Mouse (Mus musculus) midbrain, embryonic 13.5 days (tissue): Measurements from ENCODE around the gene Notch3. TPM values are rescaled to one million over a fixed set of nuclear protein-coding genes. Genes with fewer than 3 reads are reported as not detected.

Experiments
- ATAC-seq: fragments of 200-750 bp; cut with Nextera tagmentation; 2 replicates; pipeline ENCODE4 v1.8.0; 2017; ENCODE audit warnings: mild to moderate bottlenecking, moderate TSS enrichment, moderate library complexity
- H3K27ac ChIP-seq: fragments of 300-500 bp; sonication (generic); 2 replicates; pipeline ENCODE4 v1.5.1; 2015; ENCODE audit warnings: inconsistent platforms, mild to moderate bottlenecking, moderate library complexity
- H3K27me3 ChIP-seq: fragments of 300-500 bp; sonication (generic); 2 replicates; pipeline ENCODE4 v1.6.1; 2015; ENCODE audit warnings: mild to moderate bottlenecking, inconsistent platforms
- H3K36me3 ChIP-seq: fragments of 300-500 bp; sonication (generic); 2 replicates; pipeline ENCODE4 v1.6.1; 2015; ENCODE audit warnings: mild to moderate bottlenecking, inconsistent platforms
- H3K4me1 ChIP-seq: fragments of 300-500 bp; sonication (generic); replicated peaks from 2 replicates; pipeline ENCODE4 v1.6.1; 2015; ENCODE audit warnings: inconsistent platforms
- H3K4me2 ChIP-seq: fragments of 300-500 bp; sonication (generic); replicated peaks from 2 replicates; pipeline ENCODE4 v1.6.1; 2015; ENCODE audit warnings: moderate library complexity, mild to moderate bottlenecking, inconsistent platforms
- H3K4me3 ChIP-seq: fragments of 300-500 bp; sonication (generic); replicated peaks from 2 replicates; pipeline ENCODE4 v1.5.1; 2015; ENCODE audit warnings: mild to moderate bottlenecking, inconsistent platforms
- H3K9ac ChIP-seq: fragments of 300-500 bp; sonication (generic); replicated peaks from 2 replicates; pipeline ENCODE4 v1.6.1; 2015; ENCODE audit warnings: mild to moderate bottlenecking, inconsistent platforms
- H3K9me3 ChIP-seq: fragments of 300-500 bp; sonication (generic); 2 replicates; pipeline ENCODE4 v1.6.1; 2016; ENCODE audit warnings: mild to moderate bottlenecking, inconsistent platforms
- WGBS: fragments of 180-500 bp; shearing (Covaris S2); methylation state at CpG from one replicate; pipeline ENCODE4 v1.1.7; 2015; 5-methylcytosine and 5-hydroxymethylcytosine counted together
- polyA plus RNA-seq: library from polyadenylated mRNA; unstranded; fragments of >200 nt; fragmentation: Nextera tagmentation; extraction: Ambion mirVana; gene quantifications from 2 replicates; pipeline ENCODE4 v1.2.1, GENCODE M21; 2015

Gene Notch3
- polyA plus RNA-seq, 1 experiment from 2014 or later = 13.2 TPM

DNA sequence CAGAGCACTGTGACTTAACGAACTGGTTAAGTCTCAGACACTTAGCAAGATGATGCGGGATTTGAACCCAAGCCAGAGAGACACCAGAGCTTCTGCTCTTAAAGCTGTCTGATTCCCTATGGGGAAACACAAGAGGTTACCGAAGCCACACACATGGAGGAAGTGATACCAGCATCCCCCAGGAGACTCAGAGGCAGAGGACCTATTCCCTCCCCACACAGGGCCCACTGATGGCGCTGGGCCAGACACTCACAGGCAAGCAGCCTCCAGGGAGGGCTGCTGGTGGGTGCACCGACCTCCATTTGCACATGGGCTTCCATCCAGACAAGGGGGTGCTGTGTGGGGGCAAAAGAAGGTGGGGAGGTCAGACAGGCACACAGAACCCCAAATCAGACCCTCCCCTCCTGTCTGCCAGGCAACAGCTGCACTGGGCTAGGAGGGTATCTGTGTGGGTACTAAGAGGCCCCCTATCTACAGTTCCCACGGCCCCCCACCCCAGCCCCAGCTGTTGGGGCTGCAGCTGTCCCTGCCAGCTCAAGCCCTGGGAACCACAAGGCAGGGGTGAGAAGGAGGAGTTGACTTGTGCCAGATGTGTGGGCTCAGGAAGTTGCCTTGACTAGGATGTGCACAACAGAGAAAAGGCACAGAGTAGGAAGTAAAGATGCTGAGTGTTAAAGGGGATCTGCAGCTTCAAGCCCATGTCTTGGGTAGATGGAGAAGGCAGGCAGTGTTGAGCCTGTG, 2.6 kb downstream of the Notch3 start:
- Histone ChIP-seq H3K9ac (peak overlapping the region; percentile 20; the same call in 1 of the 2 replicates), H3K36me3 (no peaks in the 10 kb centered on the region), H3K9me3 (no peaks in the 10 kb centered on the region), H3K4me1 (peaks cover 54% of the 10 kb centered on the region), H3K4me3 (no peak overlapping the region; the same call in 1 of the 2 replicates), H3K4me2 (peak overlapping the region; percentile 93), H3K27me3 (no peaks in the 10 kb centered on the region), H3K27ac (peak overlapping the region; percentile 65)
- WGBS = 61% methylated on average over 6 of the region's 6 CpGs
- ATAC-seq = no peak

DNA sequence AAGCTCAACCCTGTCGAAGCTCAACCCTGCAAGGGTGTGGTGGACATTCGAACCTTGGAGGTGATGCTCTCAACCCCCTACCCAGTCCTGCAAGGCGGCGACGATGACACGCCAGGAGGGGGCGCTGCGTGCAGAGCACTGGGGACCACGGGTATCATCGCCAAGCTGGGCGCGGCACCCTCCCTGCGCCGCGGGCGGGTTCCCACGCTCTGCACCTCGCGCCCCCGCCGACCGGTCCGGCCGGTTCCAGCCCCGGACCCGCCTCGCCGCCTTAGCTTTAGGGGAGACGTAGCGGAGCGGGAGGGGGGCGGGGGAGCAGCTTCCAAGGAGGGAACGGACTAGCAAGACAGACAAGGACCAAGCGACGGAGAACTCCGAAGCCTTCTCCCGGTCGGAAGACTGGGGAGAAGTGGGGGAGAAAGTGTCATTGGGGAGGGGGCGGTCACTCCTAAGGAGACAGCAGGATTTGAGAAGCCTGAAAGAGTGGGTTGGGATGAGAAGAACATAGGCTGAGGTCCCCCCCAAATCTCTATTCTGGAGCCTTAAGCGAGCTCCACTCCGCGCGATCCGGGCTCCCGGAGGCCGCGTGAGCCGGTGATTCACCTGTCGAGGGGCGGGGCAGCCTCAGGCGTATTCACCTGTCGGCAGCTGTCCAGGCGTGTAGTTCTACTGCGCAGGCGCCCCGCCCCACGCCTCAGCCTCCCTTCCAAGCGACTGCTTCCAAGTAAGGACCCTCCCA, 4.4 kb downstream of the Notch3 start:
- H3K27me3 ChIP-seq = no peaks in the 10 kb centered on the region
- H3K9me3 ChIP-seq = no peaks in the 10 kb centered on the region
- 3% methylated on average over 58 of the region's 58 CpGs for WGBS
- H3K4me2 ChIP-seq = peak overlapping the region; percentile 93
- peaks cover 14% of the 10 kb centered on the region; the same call in 1 of the 2 replicates for H3K36me3 ChIP-seq
- H3K9ac ChIP-seq = peak overlapping the region; percentile 73
- ATAC-seq = peak; percentile 31
- peak overlapping the region; percentile 62 for H3K4me3 ChIP-seq
- peaks cover 54% of the 10 kb centered on the region for H3K4me1 ChIP-seq
- H3K27ac ChIP-seq = 0 out of 2 replicates have a peak overlapping the region, but pooled peaks have one; percentile 12

GRCm38 (mm10) chr17:32160882-32161281, 5.8 kb downstream of the Notch3 start:
- no peaks in the 10 kb centered on the region for H3K9me3 ChIP-seq
- H3K4me2 ChIP-seq = no peak overlapping the region
- no peak overlapping the region for H3K9ac ChIP-seq
- WGBS = 76% methylated on average over 4 of the region's 4 CpGs
- ATAC-seq = no peak
- H3K4me3 ChIP-seq = no peak overlapping the region
- no peak overlapping the region for H3K27ac ChIP-seq
- H3K4me1 ChIP-seq = peaks cover 43% of the 10 kb centered on the region
- H3K27me3 ChIP-seq = no peaks in the 10 kb centered on the region
- peaks cover 17% of the 10 kb centered on the region for H3K36me3 ChIP-seq

- Histone ChIP-seq H3K27ac (no peak overlapping the region), H3K4me3 (no peak overlapping the region), H3K27me3 (no peaks in the 10 kb centered on the region), H3K4me1 (peaks cover 25% of the 10 kb centered on the region), H3K9me3 (no peaks in the 10 kb centered on the region), H3K9ac (no peak overlapping the region), H3K36me3 (peaks cover 30% of the 10 kb centered on the region), H3K4me2 (no peak overlapping the region)
- ATAC-seq = no peak
- WGBS = 95% methylated on average over 13 of the region's 13 CpGs
Observed at GRCm38 (mm10) chr17:32158841-32159240, 7.8 kb downstream of the Notch3 start.

DNA sequence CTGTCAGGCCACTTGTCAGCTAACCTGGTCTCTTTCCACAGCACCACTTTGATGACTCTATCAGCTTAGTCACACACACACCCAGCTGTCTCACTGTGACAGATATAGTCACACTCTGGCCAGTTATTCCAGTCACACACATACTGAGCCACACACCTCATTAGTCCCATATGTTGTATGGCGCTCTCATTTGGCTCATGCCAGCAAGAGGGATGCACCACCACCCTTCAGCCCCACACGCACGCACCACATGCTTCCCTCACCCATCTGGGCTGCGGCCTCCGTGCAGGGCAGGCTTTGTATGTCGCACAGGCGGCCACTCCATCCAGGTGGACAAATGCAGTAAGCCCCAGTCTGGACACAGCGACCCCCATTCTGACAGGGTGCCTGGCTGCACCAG, 19.9 kb downstream of the Notch3 start:
- ATAC-seq = no peak
- H3K9me3 ChIP-seq = no peaks in the 10 kb centered on the region
- no peak overlapping the region for H3K4me2 ChIP-seq
- no peaks in the 10 kb centered on the region for H3K27me3 ChIP-seq
- no peak overlapping the region for H3K4me3 ChIP-seq
- peaks cover 54% of the 10 kb centered on the region for H3K36me3 ChIP-seq
- H3K27ac ChIP-seq = no peak overlapping the region
- WGBS = 97% methylated on average over 8 of the region's 8 CpGs
- H3K4me1 ChIP-seq = peaks cover 5% of the 10 kb centered on the region
- no peak overlapping the region for H3K9ac ChIP-seq

DNA sequence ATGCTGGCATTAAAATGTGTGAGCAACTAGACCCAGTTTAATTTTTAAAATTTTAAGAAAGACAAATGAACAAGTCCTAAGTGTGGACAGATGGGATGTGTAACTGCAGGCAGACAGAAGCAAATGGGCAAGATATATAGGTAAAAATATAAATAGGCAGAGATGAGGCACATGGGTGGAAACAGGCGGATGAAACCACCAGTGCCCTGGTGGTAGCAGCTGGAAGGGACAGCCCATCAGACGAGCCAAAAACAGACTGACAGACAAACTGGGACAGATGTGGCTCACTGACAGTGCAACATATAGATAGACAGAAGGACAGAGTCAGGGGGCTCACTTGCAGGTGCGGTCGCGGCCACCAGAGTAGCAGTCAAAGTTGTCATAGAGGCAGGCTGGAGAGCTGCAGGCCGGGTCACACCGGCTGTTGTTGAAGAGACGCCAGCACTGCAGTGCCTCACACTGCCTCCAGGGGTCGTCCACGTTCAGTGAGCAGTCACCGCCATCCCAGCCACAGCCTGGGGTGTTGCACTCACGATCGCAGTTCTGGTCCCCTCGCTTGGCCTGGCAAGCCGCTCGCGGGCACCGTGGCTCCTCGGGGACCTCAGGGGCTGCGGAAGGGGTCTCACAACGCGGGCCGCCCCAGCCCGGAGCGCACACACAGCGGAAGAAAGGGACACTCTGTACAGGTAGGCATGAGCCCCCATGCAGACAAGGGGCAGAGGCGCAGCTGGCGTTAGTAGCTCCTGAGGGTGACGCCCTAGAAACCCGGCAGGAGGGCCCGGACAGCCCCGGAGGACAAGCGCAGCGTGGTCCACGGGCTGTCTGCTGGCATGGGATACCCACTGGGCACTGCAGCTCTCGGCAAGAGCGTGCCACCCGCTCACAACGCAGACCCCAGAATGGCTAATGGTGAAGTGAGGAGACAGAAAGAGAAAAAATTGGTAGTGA, 23.5 kb downstream of the Notch3 start:
- Histone ChIP-seq H3K4me3 (peak overlapping the region; percentile 35), H3K27ac (0 out of 2 replicates have a peak overlapping the region, but pooled peaks have one; percentile 9), H3K36me3 (peaks cover 70% of the 10 kb centered on the region), H3K27me3 (no peaks in the 10 kb centered on the region), H3K4me1 (peaks cover 5% of the 10 kb centered on the region), H3K9ac (peak overlapping the region; percentile 60), H3K4me2 (peak overlapping the region; percentile 54), H3K9me3 (no peaks in the 10 kb centered on the region)
- peak; percentile 86 for ATAC-seq
- WGBS = 23% methylated on average over 39 of the region's 39 CpGs

DNA sequence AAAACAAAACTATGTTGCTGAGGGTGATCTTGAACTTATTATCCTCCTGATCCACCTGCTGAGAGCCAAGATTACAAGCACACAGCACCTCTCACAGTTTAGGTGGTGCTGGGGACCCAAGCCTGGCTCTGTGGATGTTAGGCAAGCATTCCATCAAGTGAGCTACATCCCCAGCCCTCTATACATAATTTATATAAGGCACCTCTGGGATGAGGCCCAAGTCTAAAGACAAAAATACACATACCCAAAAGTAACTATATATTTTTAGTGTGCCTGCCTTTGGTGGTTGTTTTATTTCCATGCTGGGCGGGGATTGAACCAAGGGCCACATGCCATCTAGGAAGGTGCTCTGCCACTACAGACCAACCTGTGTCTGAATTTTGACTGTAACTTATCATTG, 24.4 kb downstream of the Notch3 start:
- Histone ChIP-seq H3K9ac (no peak overlapping the region), H3K4me2 (no peak overlapping the region), H3K4me1 (peaks cover 5% of the 10 kb centered on the region), H3K9me3 (no peaks in the 10 kb centered on the region), H3K4me3 (no peak overlapping the region), H3K27ac (no peak overlapping the region), H3K27me3 (no peaks in the 10 kb centered on the region), H3K36me3 (peaks cover 70% of the 10 kb centered on the region)
- 96% methylated on average over 1 of the region's 1 CpGs for WGBS
- no peak for ATAC-seq

DNA sequence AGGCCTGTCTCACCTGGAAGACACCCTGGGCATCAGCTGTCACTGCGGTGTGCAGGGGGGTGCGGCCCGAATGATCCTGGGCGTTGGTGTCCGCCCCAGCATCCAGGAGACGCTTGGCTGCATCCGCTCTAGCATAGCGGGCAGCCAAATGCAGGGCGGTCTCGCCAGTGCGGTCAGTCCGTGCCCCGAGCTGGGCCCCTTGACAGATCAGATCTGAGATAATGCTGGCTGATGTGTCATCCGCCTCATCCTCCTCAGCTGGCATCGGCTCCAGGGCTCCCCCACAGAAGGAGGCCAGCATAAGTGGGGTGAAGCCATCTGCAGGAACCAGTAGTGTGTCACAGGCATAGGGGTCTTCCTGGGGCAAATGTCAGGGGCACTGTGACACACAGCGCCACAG, 33.3 kb downstream of the Notch3 start:
- Histone ChIP-seq H3K4me1 (no peaks in the 10 kb centered on the region), H3K27me3 (no peaks in the 10 kb centered on the region), H3K9me3 (no peaks in the 10 kb centered on the region), H3K4me3 (no peak overlapping the region), H3K4me2 (no peak overlapping the region), H3K9ac (no peak overlapping the region), H3K27ac (no peak overlapping the region), H3K36me3 (peaks cover 85% of the 10 kb centered on the region)
- ATAC-seq = no peak
- WGBS = 98% methylated on average over 16 of the region's 16 CpGs

DNA sequence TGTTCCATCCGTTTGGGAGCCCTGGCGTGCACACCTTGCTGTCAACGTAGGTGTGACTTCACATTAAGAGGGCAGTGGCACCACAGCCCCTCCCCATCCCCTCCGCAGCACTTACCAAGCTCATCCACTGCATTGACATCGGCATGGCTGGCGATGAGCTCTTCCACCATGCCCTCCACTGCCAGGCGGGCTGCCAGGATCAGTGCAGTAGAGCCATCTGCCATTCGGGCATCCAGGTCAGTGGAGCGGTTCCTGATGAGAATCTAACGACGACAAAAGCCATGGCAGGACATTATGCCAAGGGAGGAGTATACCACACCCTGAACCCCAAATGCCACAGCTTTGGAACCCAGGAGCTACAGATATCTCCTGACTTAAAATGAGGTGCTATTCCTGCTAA, 34.6 kb downstream of the Notch3 start:
- no peak overlapping the region for H3K4me2 ChIP-seq
- no peak for ATAC-seq
- H3K27me3 ChIP-seq = no peaks in the 10 kb centered on the region
- H3K4me3 ChIP-seq = no peak overlapping the region
- 97% methylated on average over 11 of the region's 11 CpGs for WGBS
- H3K36me3 ChIP-seq = peaks cover 85% of the 10 kb centered on the region
- H3K4me1 ChIP-seq = no peaks in the 10 kb centered on the region
- no peak overlapping the region for H3K27ac ChIP-seq
- no peaks in the 10 kb centered on the region for H3K9me3 ChIP-seq
- H3K9ac ChIP-seq = no peak overlapping the region

GRCm38 (mm10) chr17:32130506-32130905, 36.1 kb downstream of the Notch3 start:
- WGBS = 93% methylated on average over 9 of the region's 9 CpGs
- ATAC-seq = no peak
- Histone ChIP-seq H3K27me3 (no peaks in the 10 kb centered on the region), H3K27ac (no peak overlapping the region), H3K9ac (no peak overlapping the region), H3K4me2 (no peak overlapping the region), H3K36me3 (peaks cover 82% of the 10 kb centered on the region), H3K4me1 (no peaks in the 10 kb centered on the region), H3K9me3 (no peaks in the 10 kb centered on the region), H3K4me3 (no peak overlapping the region)

GRCm38 (mm10) chr17:32127195-32127594, 39.5 kb downstream of the Notch3 start:
- 94% methylated on average over 2 of the region's 2 CpGs for WGBS
- no peak for ATAC-seq
- H3K4me1 ChIP-seq = no peaks in the 10 kb centered on the region
- H3K4me3 ChIP-seq = no peak overlapping the region
- H3K36me3 ChIP-seq = peaks cover 70% of the 10 kb centered on the region
- H3K4me2 ChIP-seq = no peak overlapping the region
- no peaks in the 10 kb centered on the region for H3K9me3 ChIP-seq
- no peak overlapping the region for H3K9ac ChIP-seq
- H3K27ac ChIP-seq = no peak overlapping the region
- H3K27me3 ChIP-seq = no peaks in the 10 kb centered on the region
